12 mouse cellular contexts compared by ENCODE assay signal in genomic region chr15:30515425-30515824, GRCm38 (mm10).
DNase-seq lines count a peak whose midpoint lies in the region; ATAC-seq and TF ChIP-seq lines count a peak whose summit lies in the region.
"Had no signal": no experiment of that assay in that cellular context is flagged by ENCODE, and none has a peak within 500 bp of the region (broad histone marks: within the 10 kb centered on the region; RNA-seq: fewer than 3 reads in every experiment).

No protein-coding gene starts in this region.

- H3K4me3 ChIP-seq in embryonic facial prominence, embryonic 14.5 days (ENCODE audit: low read depth, low read length) = no peak overlapping the region
- H3K4me3 ChIP-seq in embryonic facial prominence, embryonic 10.5 days = no peak overlapping the region
- no peak overlapping the region for H3K4me3 ChIP-seq in kidney, embryonic 14.5 days (ENCODE audit: low read length)
- H3K4me3 ChIP-seq: embryonic facial prominence, embryonic 15.5 days; limb, embryonic 15.5 days had no signal

- H3K9me3 ChIP-seq in embryonic facial prominence, embryonic 14.5 days (ENCODE audit: control insufficient read depth, low read length) = no peaks in the 10 kb centered on the region
- H3K9me3 ChIP-seq in embryonic facial prominence, embryonic 10.5 days = no peaks in the 10 kb centered on the region
- no peaks in the 10 kb centered on the region for H3K9me3 ChIP-seq in kidney, embryonic 14.5 days (ENCODE audit: control insufficient read depth, low read length)
- H3K9me3 ChIP-seq: embryonic facial prominence, embryonic 15.5 days; limb, embryonic 15.5 days had no signal

- H3K36me3 ChIP-seq in embryonic facial prominence, embryonic 14.5 days (ENCODE audit: control insufficient read depth, insufficient read depth, low read length) = no peaks in the 10 kb centered on the region
- no peaks in the 10 kb centered on the region for H3K36me3 ChIP-seq in embryonic facial prominence, embryonic 10.5 days (replicated peaks)
- H3K36me3 ChIP-seq in kidney, embryonic 14.5 days (ENCODE audit: control insufficient read depth, insufficient read depth, low read length) = no peaks in the 10 kb centered on the region
- H3K36me3 ChIP-seq: embryonic facial prominence, embryonic 15.5 days; limb, embryonic 15.5 days had no signal

- H3K9ac ChIP-seq in embryonic facial prominence, embryonic 14.5 days (ENCODE audit: low read depth, low read length) = no peak overlapping the region
- H3K9ac ChIP-seq in kidney, embryonic 14.5 days (ENCODE audit: low read depth, low read length) = no peak overlapping the region
- H3K9ac ChIP-seq: embryonic facial prominence, embryonic 15.5 days; limb, embryonic 15.5 days had no signal

- TF ChIP-seq CTCF in brain, embryonic 14.5 days (IDR thresholded peaks at IDR 0.05; ENCODE audit: borderline replicate concordance, extremely low read depth, insufficient read depth, insufficient read length) = no peak

- H3K27ac ChIP-seq in embryonic facial prominence, embryonic 14.5 days (replicated peaks; ENCODE audit: low read depth, low read length) = no peak overlapping the region
- no peak overlapping the region for H3K27ac ChIP-seq in embryonic facial prominence, embryonic 10.5 days (replicated peaks)
- H3K27ac ChIP-seq in kidney, embryonic 14.5 days (ENCODE audit: low read depth, low read length) = no peak overlapping the region
- H3K27ac ChIP-seq: embryonic facial prominence, embryonic 15.5 days; limb, embryonic 15.5 days; macrophage had no signal

- 65% methylated on average over 4 of the region's 4 CpGs for WGBS in embryonic facial prominence, embryonic 14.5 days
- 81% methylated on average over 4 of the region's 4 CpGs for WGBS in embryonic facial prominence, embryonic 10.5 days
- 82% methylated on average over 4 of the region's 4 CpGs for WGBS in kidney, embryonic 14.5 days

- DNase-seq in embryonic facial prominence, embryonic 14.5 days (ENCODE audit: low spot score) = peak; percentile 26
- no peak for DNase-seq in embryonic facial prominence, embryonic 10.5 days (ENCODE audit: low spot score)
- peak; percentile 21 for DNase-seq in kidney, postnatal 14 days
- DNase-seq in brain, embryonic 14.5 days (ENCODE audit: low read depth) = peak; percentile 63
- peak; percentile 44 to 57 for DNase-seq in cerebellum, postnatal 36 days
- no peak for DNase-seq in ovary, postnatal 10 days (ENCODE audit: low spot score)
- DNase-seq in embryo, embryonic 9.5 days (ENCODE audit: extremely low spot score) = no peak
- DNase-seq: gastrocnemius, postnatal 25 days had no signal

- H3K4me1 ChIP-seq in embryonic facial prominence, embryonic 14.5 days (ENCODE audit: control insufficient read depth, insufficient read depth, low read length) = no peaks in the 10 kb centered on the region
- H3K4me1 ChIP-seq in embryonic facial prominence, embryonic 10.5 days = peaks cover 20% of the 10 kb centered on the region
- no peaks in the 10 kb centered on the region for H3K4me1 ChIP-seq in kidney, embryonic 14.5 days (ENCODE audit: control insufficient read depth, insufficient read depth, low read length)
- H3K4me1 ChIP-seq: embryonic facial prominence, embryonic 15.5 days; limb, embryonic 15.5 days had no signal

- no peak overlapping the region for H3K4me2 ChIP-seq in embryonic facial prominence, embryonic 14.5 days (ENCODE audit: low read depth, low read length)
- no peak overlapping the region for H3K4me2 ChIP-seq in kidney, embryonic 14.5 days (replicated peaks; ENCODE audit: low read depth, low read length)
- H3K4me2 ChIP-seq: embryonic facial prominence, embryonic 15.5 days; limb, embryonic 15.5 days had no signal

- TF ChIP-seq POLR2A in brain, embryonic 14.5 days (IDR thresholded peaks at IDR 0.05; ENCODE audit: borderline replicate concordance, extremely low read depth, insufficient read depth, insufficient read length, poor library complexity, severe bottlenecking) = no peak

- no peaks in the 10 kb centered on the region for H3K27me3 ChIP-seq in embryonic facial prominence, embryonic 14.5 days (replicated peaks; ENCODE audit: control insufficient read depth, insufficient read depth, low read length)
- no peaks in the 10 kb centered on the region for H3K27me3 ChIP-seq in embryonic facial prominence, embryonic 10.5 days (replicated peaks; ENCODE audit: low read depth, poor library complexity, severe bottlenecking)
- H3K27me3 ChIP-seq in kidney, embryonic 14.5 days (ENCODE audit: control insufficient read depth, insufficient read depth, low read length) = no peaks in the 10 kb centered on the region
- H3K27me3 ChIP-seq: embryonic facial prominence, embryonic 15.5 days; limb, embryonic 15.5 days had no signal

- ATAC-seq in embryonic facial prominence, embryonic 14.5 days (ENCODE audit: low read depth) = no peak
- no peak for ATAC-seq in kidney, embryonic 14.5 days (ENCODE audit: low FRiP score, low TSS enrichment)

Comparison
In these comparisons a context has a peak if more than half of its experiments do, and no peak if none do; other contexts are left out.
1. DNase-seq: peak in embryonic facial prominence, embryonic 14.5 days (single experiment), kidney, postnatal 14 days (single experiment), brain, embryonic 14.5 days (single experiment) and cerebellum, postnatal 36 days (2 of 2); none in embryonic facial prominence, embryonic 10.5 days (single experiment), ovary, postnatal 10 days (single experiment) and embryo, embryonic 9.5 days (single experiment).